Comparison of ENCODE assay signal across 15 mouse cellular contexts in genomic region chr4:42980467-42980866, GRCm38 (mm10). TPM values are rescaled to one million over a fixed set of nuclear protein-coding genes. Genes with fewer than 3 reads are reported as not detected.
DNase-seq lines count a peak whose midpoint lies in the region; ATAC-seq lines count a peak whose summit lies in the region.
"Not testable (repeated sequence)": the region's sequence is repeated elsewhere in the genome, so short reads cannot be mapped to it uniquely, and the experiment has no call there.
"Had no signal": no experiment of that assay in that cellular context is flagged by ENCODE, and none has a peak within 500 bp of the region (broad histone marks: within the 10 kb centered on the region; RNA-seq: fewer than 3 reads in every experiment).

No protein-coding gene starts in this region.

- peak; percentile 68 for DNase-seq in heart, adult 11 months

- H3K9ac ChIP-seq in embryonic facial prominence, embryonic 12.5 days; hindbrain, embryonic 15.5 days; intestine, embryonic 15.5 days; kidney, embryonic 16.5 days (replicated peaks; ENCODE audit: low read length): not testable (repeated sequence)

- not testable (repeated sequence) for H3K4me3 ChIP-seq in embryonic facial prominence, embryonic 12.5 days; hindbrain, embryonic 15.5 days; intestine, embryonic 15.5 days (replicated peaks); kidney, embryonic 16.5 days (ENCODE audit: low read length)

- not testable (repeated sequence) for H3K27me3 ChIP-seq in embryonic facial prominence, embryonic 12.5 days; hindbrain, embryonic 15.5 days; intestine, embryonic 15.5 days (replicated peaks); kidney, embryonic 16.5 days (ENCODE audit: insufficient read depth, low read length)

- H3K27ac ChIP-seq in embryonic facial prominence, embryonic 12.5 days; hindbrain, embryonic 15.5 days (replicated peaks); intestine, embryonic 15.5 days; kidney, embryonic 16.5 days (ENCODE audit: low read length): not testable (repeated sequence)

- H3K36me3 ChIP-seq in embryonic facial prominence, embryonic 12.5 days, result peaks cover 75% of the 10 kb centered on the region
- H3K36me3 ChIP-seq in hindbrain, embryonic 15.5 days, result peaks cover 72% of the 10 kb centered on the region
- peaks cover 25% of the 10 kb centered on the region for H3K36me3 ChIP-seq in intestine, embryonic 15.5 days
- peaks cover 66% of the 10 kb centered on the region for H3K36me3 ChIP-seq in kidney, embryonic 16.5 days (ENCODE audit: insufficient read depth, low read length)

- H3K9me3 ChIP-seq in embryonic facial prominence, embryonic 12.5 days; hindbrain, embryonic 15.5 days; intestine, embryonic 15.5 days; kidney, embryonic 16.5 days (ENCODE audit: low read length): not testable (repeated sequence)

- H3K4me2 ChIP-seq in embryonic facial prominence, embryonic 12.5 days (replicated peaks); hindbrain, embryonic 15.5 days; intestine, embryonic 15.5 days (replicated peaks); kidney, embryonic 16.5 days (replicated peaks; ENCODE audit: low read depth, low read length): not testable (repeated sequence)

- 91% methylated on average over 8 of the region's 8 CpGs for whole genome bisulfite sequencing in embryonic facial prominence, embryonic 12.5 days
- 94% methylated on average over 8 of the region's 8 CpGs for WGBS in hindbrain, embryonic 15.5 days
- WGBS in intestine, embryonic 15.5 days, result 91% methylated on average over 8 of the region's 8 CpGs
- WGBS in kidney, embryonic 16.5 days, result 88% methylated on average over 7 of the region's 8 CpGs

- ATAC-seq in embryonic facial prominence, embryonic 12.5 days (ENCODE audit: insufficient number of reproducible peaks, insufficient read depth, low FRiP score, low TSS enrichment), result 0 out of 2 replicates have a peak, but pooled peaks have one; percentile 41
- 0 out of 2 replicates have a peak, but pooled peaks have one; percentile 3 for ATAC-seq in hindbrain, embryonic 15.5 days (ENCODE audit: low FRiP score, low read depth)
- peak; percentile 49; the same call in 1 of the 2 replicates for ATAC-seq in intestine, embryonic 15.5 days
- 0 out of 2 replicates have a peak, but pooled peaks have one; percentile 31 for ATAC-seq in kidney, embryonic 16.5 days (ENCODE audit: low FRiP score, low TSS enrichment)
- peak; percentile 59 for ATAC-seq in megakaryocyte progenitor cell, adult 5-6 weeks (replicated peaks; ENCODE audit: poor library complexity)

- not testable (repeated sequence) for H3K4me1 ChIP-seq in embryonic facial prominence, embryonic 12.5 days; hindbrain, embryonic 15.5 days (replicated peaks); intestine, embryonic 15.5 days (replicated peaks); kidney, embryonic 16.5 days (ENCODE audit: insufficient read depth, low read length)

RNA-seq across cellular contexts. Expression of gene 1700022I11Rik, which starts 11.1 kb away (rescaled TPM):
- 0.56 and 0.70 TPM in 2 replicates for polyA plus RNA-seq in embryonic facial prominence, embryonic 12.5 days (2016; fragmentation: Nextera tagmentation; extraction: Ambion mirVana)
- polyA plus RNA-seq in hindbrain, embryonic 15.5 days (2015; fragmentation: Nextera tagmentation; extraction: Ambion mirVana), result 0.41 and 0.68 TPM in 2 replicates
- polyA plus RNA-seq in intestine, embryonic 15.5 days (2015; fragmentation: Nextera tagmentation; extraction: Ambion mirVana), result 0.28 and 0.33 TPM in 2 replicates
- polyA plus RNA-seq in kidney, embryonic 16.5 days (2015; fragmentation: Nextera tagmentation; extraction: Ambion mirVana), result 0.39 and 1.7 TPM in 2 replicates
- total RNA-seq in megakaryocyte progenitor cell, adult 5-6 weeks (2015), result not detected in 2 replicates
- total RNA-seq in megakaryocyte progenitor cell, adult 5-6 weeks (2017), result 0.37 and 0.41 TPM in 2 replicates
- total RNA-seq: adrenal gland, adult 18-20 months; adrenal gland, adult 8-10 months; adrenal gland, postnatal 14 days; adrenal gland, postnatal 36 days had no signal
- polyA plus RNA-seq: cerebellum, adult 2 months; cortical plate, adult 2 months; erythroblast, embryonic 14.5 days; G1E; Patski had no signal

RNA-seq across cellular contexts. Expression of gene Vcp, which starts 19.8 kb away (rescaled TPM):
- 640 and 642 TPM in 2 replicates for polyA plus RNA-seq in embryonic facial prominence, embryonic 12.5 days (2016; fragmentation: Nextera tagmentation; extraction: Ambion mirVana)
- polyA plus RNA-seq in hindbrain, embryonic 15.5 days (2015; fragmentation: Nextera tagmentation; extraction: Ambion mirVana), result 469 and 479 TPM in 2 replicates
- polyA plus RNA-seq in intestine, embryonic 15.5 days (2015; fragmentation: Nextera tagmentation; extraction: Ambion mirVana), result 461 and 483 TPM in 2 replicates
- polyA plus RNA-seq in kidney, embryonic 16.5 days (2015; fragmentation: Nextera tagmentation; extraction: Ambion mirVana), result 560 and 578 TPM in 2 replicates
- total RNA-seq in megakaryocyte progenitor cell, adult 5-6 weeks (2015), result 126 and 153 TPM in 2 replicates
- total RNA-seq in megakaryocyte progenitor cell, adult 5-6 weeks (2017), result 268 and 294 TPM in 2 replicates

RNA-seq across cellular contexts. Expression of gene Fancg, which starts 29.8 kb away (rescaled TPM):
- polyA plus RNA-seq in embryonic facial prominence, embryonic 12.5 days (2016; fragmentation: Nextera tagmentation; extraction: Ambion mirVana), result 20.4 and 20.8 TPM in 2 replicates
- 21.1 and 25.4 TPM in 2 replicates for polyA plus RNA-seq in hindbrain, embryonic 15.5 days (2015; fragmentation: Nextera tagmentation; extraction: Ambion mirVana)
- 15.0 and 15.2 TPM in 2 replicates for polyA plus RNA-seq in intestine, embryonic 15.5 days (2015; fragmentation: Nextera tagmentation; extraction: Ambion mirVana)
- polyA plus RNA-seq in kidney, embryonic 16.5 days (2015; fragmentation: Nextera tagmentation; extraction: Ambion mirVana), result 19.5 and 20.6 TPM in 2 replicates
- 18.3 and 19.3 TPM in 2 replicates for total RNA-seq in megakaryocyte progenitor cell, adult 5-6 weeks (2015)
- 12.3 and 17.8 TPM in 2 replicates for total RNA-seq in megakaryocyte progenitor cell, adult 5-6 weeks (2017)

RNA-seq across cellular contexts. Expression of gene Dnajb5, which starts 30.9 kb away (rescaled TPM):
- 8.0 and 10.4 TPM in 2 replicates for polyA plus RNA-seq in embryonic facial prominence, embryonic 12.5 days (2016; fragmentation: Nextera tagmentation; extraction: Ambion mirVana)
- 36.7 and 46.3 TPM in 2 replicates for polyA plus RNA-seq in hindbrain, embryonic 15.5 days (2015; fragmentation: Nextera tagmentation; extraction: Ambion mirVana)
- polyA plus RNA-seq in intestine, embryonic 15.5 days (2015; fragmentation: Nextera tagmentation; extraction: Ambion mirVana), result 7.3 and 8.4 TPM in 2 replicates
- 7.3 and 7.5 TPM in 2 replicates for polyA plus RNA-seq in kidney, embryonic 16.5 days (2015; fragmentation: Nextera tagmentation; extraction: Ambion mirVana)
- total RNA-seq in megakaryocyte progenitor cell, adult 5-6 weeks (2015), result 2.2 and 4.5 TPM in 2 replicates
- 0.98 and 1.1 TPM in 2 replicates for total RNA-seq in megakaryocyte progenitor cell, adult 5-6 weeks (2017)
- polyA plus RNA-seq: erythroblast, embryonic 14.5 days had no signal

RNA-seq across cellular contexts. Expression of gene Pigo, which starts 45.2 kb away (rescaled TPM):
- 26.5 and 28.1 TPM in 2 replicates for polyA plus RNA-seq in embryonic facial prominence, embryonic 12.5 days (2016; fragmentation: Nextera tagmentation; extraction: Ambion mirVana)
- 28.9 and 29.6 TPM in 2 replicates for polyA plus RNA-seq in hindbrain, embryonic 15.5 days (2015; fragmentation: Nextera tagmentation; extraction: Ambion mirVana)
- 22.9 and 28.2 TPM in 2 replicates for polyA plus RNA-seq in intestine, embryonic 15.5 days (2015; fragmentation: Nextera tagmentation; extraction: Ambion mirVana)
- polyA plus RNA-seq in kidney, embryonic 16.5 days (2015; fragmentation: Nextera tagmentation; extraction: Ambion mirVana), result 29.8 and 32.2 TPM in 2 replicates
- 8.6 and 13.2 TPM in 2 replicates for total RNA-seq in megakaryocyte progenitor cell, adult 5-6 weeks (2015)
- 4.7 and 8.9 TPM in 2 replicates for total RNA-seq in megakaryocyte progenitor cell, adult 5-6 weeks (2017)

Comparison
In these comparisons a context has a peak if more than half of its experiments do, and no peak if none do; other contexts are left out.
1. ATAC-seq: peak in every context shown above with its lines; median percentile 59 in megakaryocyte progenitor cell, adult 5-6 weeks; 49 in intestine, embryonic 15.5 days; 41 in embryonic facial prominence, embryonic 12.5 days; 31 in kidney, embryonic 16.5 days; 3 in hindbrain, embryonic 15.5 days.